Comparison of ENCODE assay signal across 23 mouse cellular contexts in the genomic region with DNA sequence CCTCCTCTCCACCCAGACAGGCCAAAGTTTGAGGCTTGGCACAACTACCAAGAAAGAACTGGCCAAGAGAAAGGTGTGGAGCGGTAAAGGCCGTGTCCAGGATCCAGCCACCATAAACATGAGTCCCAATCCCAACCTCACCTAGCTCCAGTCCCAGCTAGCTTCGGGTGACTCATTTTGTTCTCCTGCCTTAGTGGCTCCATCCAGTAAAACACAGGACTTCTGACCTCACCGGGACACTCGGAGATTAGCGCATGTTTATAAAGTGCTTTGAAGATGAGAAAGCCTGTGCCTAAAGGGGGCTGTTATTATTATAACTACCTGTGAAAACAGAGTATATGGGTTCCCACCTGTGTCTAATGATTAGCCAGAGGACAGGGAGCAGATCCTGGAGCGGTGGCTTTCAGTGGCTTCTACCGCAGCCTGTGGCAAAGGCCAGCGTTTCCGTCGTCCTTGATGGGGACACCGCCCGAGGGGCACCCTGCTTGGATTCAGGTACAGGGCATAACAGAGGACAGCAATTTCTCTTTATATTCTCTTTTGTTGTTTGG.
DNase-seq lines count a peak whose midpoint lies in the region; ATAC-seq and TF ChIP-seq lines count a peak whose summit lies in the region.
"Had no signal": no experiment of that assay in that cellular context is flagged by ENCODE, and none has a peak within 500 bp of the region (broad histone marks: within the 10 kb centered on the region; RNA-seq: fewer than 3 reads in every experiment).

No protein-coding gene starts in this region.

- DNase-seq in ovary, postnatal 14 days (ENCODE audit: low spot score), result no peak
- DNase-seq in neural tube, embryonic 10.5 days (ENCODE audit: extremely low spot score, low spot score), result no peak
- DNase-seq in heart, embryonic 10.5 days (ENCODE audit: low spot score), result no peak
- DNase-seq in adrenal gland, postnatal 36 days, result no peak
- DNase-seq: adrenal gland, adult 2 months; adrenal gland, postnatal 10 days; adrenal gland, postnatal 25 days; cerebellum, adult 18-20 months; cerebellum, adult 8-10 months; cerebellum, adult 9-11 months; cerebellum, postnatal 14 days; cerebellum, postnatal 36 days; embryo, embryonic 11 days had no signal

- 57% methylated on average over 13 of the region's 13 CpGs for WGBS in intestine, embryonic 15.5 days
- 36% methylated on average over 13 of the region's 13 CpGs for WGBS in intestine, postnatal 0 days
- WGBS in stomach, embryonic 15.5 days, result 70% methylated on average over 13 of the region's 13 CpGs
- WGBS in heart, embryonic 10.5 days, result 92% methylated on average over 13 of the region's 13 CpGs

- no peak overlapping the region for H3K4me3 ChIP-seq in intestine, embryonic 15.5 days (replicated peaks)
- H3K4me3 ChIP-seq in intestine, postnatal 0 days (ENCODE audit: low read depth, low read length), result no peak overlapping the region
- H3K4me3 ChIP-seq in stomach, embryonic 15.5 days (replicated peaks), result no peak overlapping the region
- H3K4me3 ChIP-seq in heart, embryonic 10.5 days, result no peak overlapping the region
- H3K4me3 ChIP-seq: embryonic facial prominence, embryonic 13.5 days; embryonic facial prominence, embryonic 15.5 days; erythroblast, embryonic 14.5 days; forebrain, embryonic 10.5 days; forebrain, embryonic 12.5 days had no signal

- H3K4me2 ChIP-seq in intestine, embryonic 15.5 days (replicated peaks), result peak overlapping the region; percentile 41
- H3K4me2 ChIP-seq in intestine, postnatal 0 days (replicated peaks; ENCODE audit: low read depth), result peak overlapping the region; percentile 38; the same call in 1 of the 2 replicates
- no peak overlapping the region for H3K4me2 ChIP-seq in stomach, embryonic 15.5 days
- H3K4me2 ChIP-seq: embryonic facial prominence, embryonic 13.5 days; embryonic facial prominence, embryonic 15.5 days; forebrain, embryonic 12.5 days had no signal

- no peaks in the 10 kb centered on the region for H3K9me3 ChIP-seq in intestine, embryonic 15.5 days
- no peaks in the 10 kb centered on the region for H3K9me3 ChIP-seq in intestine, postnatal 0 days (ENCODE audit: control insufficient read depth)
- H3K9me3 ChIP-seq in stomach, embryonic 15.5 days, result no peaks in the 10 kb centered on the region
- no peaks in the 10 kb centered on the region for H3K9me3 ChIP-seq in heart, embryonic 10.5 days
- H3K9me3 ChIP-seq: embryonic facial prominence, embryonic 13.5 days; embryonic facial prominence, embryonic 15.5 days; forebrain, embryonic 12.5 days had no signal

- no peaks in the 10 kb centered on the region for H3K36me3 ChIP-seq in intestine, embryonic 15.5 days
- no peaks in the 10 kb centered on the region; the same call in 1 of the 2 replicates for H3K36me3 ChIP-seq in intestine, postnatal 0 days (ENCODE audit: control insufficient read depth, insufficient read depth)
- H3K36me3 ChIP-seq in stomach, embryonic 15.5 days, result no peaks in the 10 kb centered on the region
- no peaks in the 10 kb centered on the region for H3K36me3 ChIP-seq in heart, embryonic 10.5 days
- H3K36me3 ChIP-seq: embryonic facial prominence, embryonic 13.5 days; embryonic facial prominence, embryonic 15.5 days; forebrain, embryonic 10.5 days had no signal

- peaks cover 25% of the 10 kb centered on the region for H3K4me1 ChIP-seq in intestine, embryonic 15.5 days (replicated peaks)
- H3K4me1 ChIP-seq in intestine, postnatal 0 days (replicated peaks; ENCODE audit: control insufficient read depth, insufficient read depth, low read length), result peaks cover 12% of the 10 kb centered on the region
- peaks cover 13% of the 10 kb centered on the region; the same call in 1 of the 2 replicates for H3K4me1 ChIP-seq in stomach, embryonic 15.5 days
- peaks cover 16% of the 10 kb centered on the region for H3K4me1 ChIP-seq in heart, embryonic 10.5 days

- H3K27ac ChIP-seq in intestine, embryonic 15.5 days, result peak overlapping the region; percentile 42
- no peak overlapping the region for H3K27ac ChIP-seq in intestine, postnatal 0 days (ENCODE audit: low read depth, low read length)
- no peak overlapping the region for H3K27ac ChIP-seq in stomach, embryonic 15.5 days
- H3K27ac ChIP-seq in heart, embryonic 10.5 days, result no peak overlapping the region
- H3K27ac ChIP-seq: embryonic facial prominence, embryonic 13.5 days; embryonic facial prominence, embryonic 15.5 days; forebrain, embryonic 10.5 days; forebrain, embryonic 12.5 days had no signal

- no peaks in the 10 kb centered on the region for H3K27me3 ChIP-seq in intestine, embryonic 15.5 days (replicated peaks)
- no peaks in the 10 kb centered on the region for H3K27me3 ChIP-seq in intestine, postnatal 0 days (replicated peaks; ENCODE audit: control insufficient read depth, insufficient read depth, low read length)
- H3K27me3 ChIP-seq in stomach, embryonic 15.5 days (replicated peaks), result no peaks in the 10 kb centered on the region
- H3K27me3 ChIP-seq in heart, embryonic 10.5 days (ENCODE audit: insufficient read depth, poor library complexity, severe bottlenecking), result peaks cover 13% of the 10 kb centered on the region; the same call in 1 of the 2 replicates
- H3K27me3 ChIP-seq: embryonic facial prominence, embryonic 13.5 days; embryonic facial prominence, embryonic 15.5 days; forebrain, embryonic 12.5 days had no signal

- TF ChIP-seq CTCF in intestine, postnatal 0 days (IDR thresholded peaks at IDR 0.05; ENCODE audit: low read depth), result no peak

- no peak overlapping the region for H3K9ac ChIP-seq in intestine, embryonic 15.5 days
- H3K9ac ChIP-seq in intestine, postnatal 0 days (ENCODE audit: low read depth, low read length), result no peak overlapping the region
- no peak overlapping the region for H3K9ac ChIP-seq in stomach, embryonic 15.5 days
- H3K9ac ChIP-seq: embryonic facial prominence, embryonic 13.5 days; embryonic facial prominence, embryonic 15.5 days; forebrain, embryonic 12.5 days had no signal

- ATAC-seq in intestine, embryonic 15.5 days, result peak; percentile 91
- ATAC-seq in intestine, postnatal 0 days, result peak; percentile 92
- ATAC-seq in stomach, embryonic 15.5 days (ENCODE audit: insufficient read depth, low FRiP score, low read depth), result 0 out of 2 replicates have a peak, but pooled peaks have one; percentile 5
- ATAC-seq: forebrain, embryonic 14.5 days; forebrain, embryonic 16.5 days had no signal

Comparison
In these comparisons a context has a peak if more than half of its experiments do, and no peak if none do; other contexts are left out.
1. ATAC-seq: peak in every context shown above with its lines; median percentile 92 in intestine, postnatal 0 days; 91 in intestine, embryonic 15.5 days; 5 in stomach, embryonic 15.5 days.